Mouse (Mus musculus): Measurements from ENCODE around the gene Nedd9. TPM values are rescaled to one million over a fixed set of nuclear protein-coding genes. Genes with fewer than 3 reads are reported as not detected.

Gene Nedd9
- polyA plus RNA-seq, 1 experiment, result 26.5 TPM

DNA sequence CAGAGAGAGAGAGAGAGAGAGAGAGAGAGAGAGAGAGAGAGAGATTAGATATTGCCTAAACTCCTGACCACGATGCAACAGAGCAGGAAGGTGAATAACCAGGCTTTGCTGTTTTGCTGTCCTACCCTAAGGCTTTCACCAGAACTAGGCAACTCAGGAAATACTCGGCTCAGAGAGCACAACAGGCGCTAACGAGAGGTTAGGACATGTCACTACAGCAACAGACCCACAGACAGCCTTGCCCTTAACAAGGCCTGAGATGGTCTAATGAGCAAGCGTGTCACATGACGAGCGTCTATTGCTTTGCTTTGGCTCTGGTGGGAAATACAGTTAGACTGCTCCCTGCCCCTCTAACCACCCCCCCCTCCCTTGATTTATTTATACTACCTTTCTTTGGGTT is 159.6 kb downstream of the Nedd9 start:
- Histone ChIP-seq H3K4me1 (ENCODE audit: control insufficient read depth, insufficient read depth, low read length) (peaks cover 2% of the 10 kb centered on the region; the same call in 1 of the 2 replicates), H3K27ac (ENCODE audit: control insufficient read depth, insufficient read depth, low read depth, low read length, poor library complexity) (no peak overlapping the region), H3K4me3 (replicated peaks; ENCODE audit: control insufficient read depth, low read depth, low read length) (no peak overlapping the region)
- no peak for TF ChIP-seq CTCF (IDR thresholded peaks at IDR 0.05; ENCODE audit: control insufficient read depth, insufficient read depth, low read length)
- no peak for TF ChIP-seq POLR2A (IDR thresholded peaks at IDR 0.05; ENCODE audit: borderline replicate concordance, control insufficient read depth, low read depth, low read length)
- WGBS, result 20% methylated on average over 7 of the region's 7 CpGs

DNA sequence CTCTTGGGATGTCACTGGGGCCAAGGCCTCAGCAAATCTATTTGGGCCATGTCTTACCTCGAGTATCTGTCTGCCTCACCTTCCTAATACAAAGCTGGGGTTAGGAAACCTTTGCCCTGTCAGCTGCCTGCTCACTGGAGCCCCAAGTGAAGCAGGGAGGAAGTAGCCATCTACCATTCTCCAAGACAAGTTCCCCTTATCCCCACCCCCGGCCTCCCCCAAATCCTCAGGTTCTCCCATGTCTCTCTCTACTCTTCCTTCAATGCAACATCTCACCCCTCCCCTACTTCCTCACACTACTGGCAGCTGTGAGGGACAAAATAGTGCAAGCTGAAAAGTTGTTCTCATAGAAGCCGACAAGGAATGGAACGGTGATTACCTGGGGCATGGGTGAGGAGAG is 161.0 kb downstream of the Nedd9 start:
- H3K4me1 ChIP-seq (ENCODE audit: control insufficient read depth, insufficient read depth, low read length), result peaks cover 2% of the 10 kb centered on the region; the same call in 1 of the 2 replicates
- no peak overlapping the region for H3K27ac ChIP-seq (ENCODE audit: control insufficient read depth, insufficient read depth, low read depth, low read length, poor library complexity)
- WGBS, result 59% methylated on average over 4 of the region's 4 CpGs
- TF ChIP-seq CTCF (IDR thresholded peaks at IDR 0.05; ENCODE audit: control insufficient read depth, insufficient read depth, low read length) (no peak), POLR2A (IDR thresholded peaks at IDR 0.05; ENCODE audit: borderline replicate concordance, control insufficient read depth, low read depth, low read length) (no peak)
- no peak overlapping the region for H3K4me3 ChIP-seq (replicated peaks; ENCODE audit: control insufficient read depth, low read depth, low read length)

DNA sequence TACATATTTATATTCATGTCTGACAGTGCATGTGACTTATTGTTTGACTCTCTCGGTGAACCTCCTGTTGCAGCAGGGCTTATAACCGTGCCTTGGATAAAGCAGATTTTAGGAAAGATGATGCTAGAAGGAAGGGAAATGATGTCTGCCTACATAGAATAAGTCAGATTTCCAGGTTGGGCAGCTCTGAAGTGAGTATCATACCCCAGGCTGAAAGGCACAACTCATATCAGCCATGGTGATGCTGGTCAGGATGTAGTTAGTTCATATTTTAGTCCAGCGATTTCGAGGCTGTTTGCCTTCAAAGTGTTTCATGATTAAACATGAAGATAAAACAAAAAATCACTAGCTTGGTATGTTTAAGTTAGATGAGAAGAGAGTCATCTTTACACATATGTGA is 161.8 kb downstream of the Nedd9 start:
- Histone ChIP-seq H3K27ac (ENCODE audit: control insufficient read depth, insufficient read depth, low read depth, low read length, poor library complexity) (no peak overlapping the region), H3K4me3 (replicated peaks; ENCODE audit: control insufficient read depth, low read depth, low read length) (no peak overlapping the region), H3K4me1 (ENCODE audit: control insufficient read depth, insufficient read depth, low read length) (peaks cover 2% of the 10 kb centered on the region; the same call in 1 of the 2 replicates)
- TF ChIP-seq CTCF (IDR thresholded peaks at IDR 0.05; ENCODE audit: control insufficient read depth, insufficient read depth, low read length), result no peak
- TF ChIP-seq POLR2A (IDR thresholded peaks at IDR 0.05; ENCODE audit: borderline replicate concordance, control insufficient read depth, low read depth, low read length), result no peak
- 84% methylated on average over 4 of the region's 4 CpGs for WGBS

DNA sequence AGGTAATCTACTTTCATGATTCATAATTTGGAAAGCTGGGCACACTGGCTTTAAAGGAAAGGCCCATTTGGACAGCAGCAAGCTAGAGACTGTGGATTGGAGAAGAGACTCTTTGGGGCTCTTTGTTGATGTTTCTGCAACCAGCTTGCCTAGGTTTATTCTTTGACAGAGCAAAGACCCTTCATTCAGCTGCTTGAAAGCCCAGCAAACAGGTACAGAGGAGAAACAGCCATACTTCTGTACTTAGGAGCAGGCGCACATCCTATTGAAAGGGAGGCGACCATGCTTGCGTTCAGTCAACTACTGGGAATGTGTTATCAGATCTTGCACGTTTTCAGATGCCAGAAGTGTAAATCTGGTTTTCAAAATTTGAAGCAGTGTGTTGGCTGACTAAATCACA is 162.5 kb downstream of the Nedd9 start:
- TF ChIP-seq POLR2A (IDR thresholded peaks at IDR 0.05; ENCODE audit: borderline replicate concordance, control insufficient read depth, low read depth, low read length), result no peak
- peaks cover 2% of the 10 kb centered on the region; the same call in 1 of the 2 replicates for H3K4me1 ChIP-seq (ENCODE audit: control insufficient read depth, insufficient read depth, low read length)
- no peak overlapping the region for H3K4me3 ChIP-seq (replicated peaks; ENCODE audit: control insufficient read depth, low read depth, low read length)
- WGBS, result 78% methylated on average over 4 of the region's 4 CpGs
- no peak overlapping the region for H3K27ac ChIP-seq (ENCODE audit: control insufficient read depth, insufficient read depth, low read depth, low read length, poor library complexity)

DNA sequence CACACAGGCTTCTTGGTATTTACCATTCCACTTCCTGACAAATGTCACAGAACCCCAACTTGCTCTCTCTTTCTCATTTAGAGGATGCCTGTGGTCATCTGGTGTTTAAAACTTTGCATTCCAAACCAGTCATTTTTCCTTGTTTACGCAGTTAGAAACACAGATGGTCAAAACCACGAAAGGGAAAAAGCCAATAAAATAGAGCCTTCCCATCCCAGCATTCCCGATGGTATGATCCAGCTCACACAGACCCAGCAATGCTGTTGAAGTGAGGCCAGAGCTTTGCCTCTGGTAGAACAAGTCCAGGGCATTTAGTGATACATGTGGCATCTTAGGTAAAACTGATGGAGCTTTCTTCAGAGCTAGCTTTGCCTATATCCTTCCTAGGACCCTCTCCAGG is 165.7 kb downstream of the Nedd9 start:
- H3K27ac ChIP-seq (ENCODE audit: control insufficient read depth, insufficient read depth, low read depth, low read length, poor library complexity), result peak overlapping the region; percentile 42; the same call in 1 of the 2 replicates
- H3K4me3 ChIP-seq (replicated peaks; ENCODE audit: control insufficient read depth, low read depth, low read length), result no peak overlapping the region
- TF ChIP-seq POLR2A (IDR thresholded peaks at IDR 0.05; ENCODE audit: borderline replicate concordance, control insufficient read depth, low read depth, low read length), result no peak
- TF ChIP-seq CTCF (IDR thresholded peaks at IDR 0.05; ENCODE audit: control insufficient read depth, insufficient read depth, low read length), result no peak
- 77% methylated on average over 3 of the region's 3 CpGs for WGBS
- H3K4me1 ChIP-seq (ENCODE audit: control insufficient read depth, insufficient read depth, low read length), result no peaks in the 10 kb centered on the region

DNA sequence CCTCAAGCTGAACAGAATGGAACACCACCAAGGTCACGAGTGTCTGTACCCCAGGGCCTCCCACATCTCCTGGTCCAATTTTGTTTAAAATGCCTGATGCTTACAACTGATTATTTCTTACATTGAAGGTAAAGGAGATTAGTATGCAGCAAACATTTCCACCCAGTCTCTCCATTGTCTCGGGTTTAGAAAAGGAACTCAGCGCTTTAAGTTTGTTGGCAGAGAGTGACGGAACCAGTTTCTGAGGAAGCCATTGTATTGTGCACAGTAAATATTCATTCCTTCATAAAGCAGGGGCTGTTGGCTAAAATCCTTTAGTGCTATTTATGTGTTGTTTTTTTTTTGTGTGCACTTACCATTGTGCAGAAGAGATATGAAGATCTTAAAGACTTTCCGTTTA is 166.4 kb downstream of the Nedd9 start:
- Histone ChIP-seq H3K4me3 (replicated peaks; ENCODE audit: control insufficient read depth, low read depth, low read length) (no peak overlapping the region), H3K4me1 (ENCODE audit: control insufficient read depth, insufficient read depth, low read length) (no peaks in the 10 kb centered on the region), H3K27ac (ENCODE audit: control insufficient read depth, insufficient read depth, low read depth, low read length, poor library complexity) (no peak overlapping the region)
- WGBS, result 87% methylated on average over 5 of the region's 5 CpGs
- TF ChIP-seq CTCF (IDR thresholded peaks at IDR 0.05; ENCODE audit: control insufficient read depth, insufficient read depth, low read length), result no peak
- no peak for TF ChIP-seq POLR2A (IDR thresholded peaks at IDR 0.05; ENCODE audit: borderline replicate concordance, control insufficient read depth, low read depth, low read length)

DNA sequence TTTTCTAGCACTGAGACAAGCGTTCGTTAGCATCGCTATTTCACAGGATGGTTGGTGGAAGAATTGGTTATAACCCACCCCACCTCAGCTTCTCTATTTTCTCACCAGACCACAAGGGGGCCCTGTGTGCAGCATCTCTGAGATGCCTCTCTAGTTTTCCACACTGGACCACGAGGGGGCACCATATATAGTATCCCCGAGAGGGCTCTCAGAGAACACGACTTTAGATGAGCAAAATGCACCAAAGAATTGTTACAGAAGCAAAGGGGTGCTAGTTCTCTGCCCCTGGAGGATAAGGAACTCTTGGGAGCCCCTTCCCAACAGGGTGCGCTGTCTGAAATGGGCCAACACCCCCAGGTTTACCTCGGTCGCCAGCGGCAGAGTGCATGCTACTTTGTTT is 184.4 kb downstream of the Nedd9 start:
- WGBS, result 54% methylated on average over 10 of the region's 10 CpGs
- TF ChIP-seq POLR2A (IDR thresholded peaks at IDR 0.05; ENCODE audit: borderline replicate concordance, control insufficient read depth, low read depth, low read length), result no peak
- peak; percentile 66 for TF ChIP-seq CTCF (IDR thresholded peaks at IDR 0.05; ENCODE audit: control insufficient read depth, insufficient read depth, low read length)
- H3K4me1 ChIP-seq (ENCODE audit: control insufficient read depth, insufficient read depth, low read length), result no peaks in the 10 kb centered on the region; the same call in 1 of the 2 replicates
- no peak overlapping the region for H3K27ac ChIP-seq (ENCODE audit: control insufficient read depth, insufficient read depth, low read depth, low read length, poor library complexity)
- no peak overlapping the region for H3K4me3 ChIP-seq (replicated peaks; ENCODE audit: control insufficient read depth, low read depth, low read length)

DNA sequence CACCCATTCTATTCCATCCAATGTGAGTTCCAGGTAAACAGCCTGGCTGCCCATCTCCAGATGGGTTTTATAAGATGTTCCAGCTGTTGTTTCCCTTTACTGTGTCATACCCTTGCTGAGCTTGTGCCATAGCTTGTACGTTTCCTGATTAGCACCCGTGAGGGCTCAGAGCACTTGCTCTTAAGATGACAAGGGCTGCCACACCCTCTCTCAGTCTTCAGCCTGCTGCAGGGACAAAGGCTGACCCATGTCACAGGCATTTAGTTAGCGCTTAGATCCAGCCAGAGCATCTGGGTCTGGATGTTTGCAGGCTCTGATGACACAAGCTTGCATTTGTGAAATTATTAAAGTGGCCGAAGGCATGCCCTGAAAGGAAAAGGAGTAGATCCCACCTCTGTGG is 187.1 kb downstream of the Nedd9 start:
- H3K27ac ChIP-seq (ENCODE audit: control insufficient read depth, insufficient read depth, low read depth, low read length, poor library complexity), result no peak overlapping the region
- no peak overlapping the region for H3K4me3 ChIP-seq (replicated peaks; ENCODE audit: control insufficient read depth, low read depth, low read length)
- TF ChIP-seq CTCF (IDR thresholded peaks at IDR 0.05; ENCODE audit: control insufficient read depth, insufficient read depth, low read length) (no peak), POLR2A (IDR thresholded peaks at IDR 0.05; ENCODE audit: borderline replicate concordance, control insufficient read depth, low read depth, low read length) (no peak)
- no peaks in the 10 kb centered on the region; the same call in 1 of the 2 replicates for H3K4me1 ChIP-seq (ENCODE audit: control insufficient read depth, insufficient read depth, low read length)
- WGBS, result 49% methylated on average over 4 of the region's 4 CpGs

DNA sequence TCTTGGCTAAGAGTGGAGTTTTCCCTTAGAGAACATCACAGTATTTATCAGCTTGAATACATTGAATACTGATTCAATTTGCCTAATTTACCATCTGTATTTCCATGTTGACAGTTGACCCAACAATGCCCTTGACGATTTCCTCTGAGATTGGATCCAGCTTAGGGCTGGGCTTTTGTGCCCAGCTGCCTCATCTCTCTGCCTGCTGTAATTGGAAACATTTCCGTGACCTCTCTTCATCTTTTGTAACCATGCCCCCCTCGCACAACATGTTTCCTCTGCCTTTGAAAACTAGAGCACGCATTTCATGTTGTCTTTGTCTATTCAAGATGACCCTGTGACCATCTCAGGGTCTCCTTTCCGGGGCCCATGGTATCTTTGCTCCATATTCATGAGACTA is 188.2 kb downstream of the Nedd9 start:
- Histone ChIP-seq H3K4me3 (replicated peaks; ENCODE audit: control insufficient read depth, low read depth, low read length) (no peak overlapping the region), H3K4me1 (ENCODE audit: control insufficient read depth, insufficient read depth, low read length) (no peaks in the 10 kb centered on the region; the same call in 1 of the 2 replicates), H3K27ac (ENCODE audit: control insufficient read depth, insufficient read depth, low read depth, low read length, poor library complexity) (no peak overlapping the region)
- no peak for TF ChIP-seq CTCF (IDR thresholded peaks at IDR 0.05; ENCODE audit: control insufficient read depth, insufficient read depth, low read length)
- TF ChIP-seq POLR2A (IDR thresholded peaks at IDR 0.05; ENCODE audit: borderline replicate concordance, control insufficient read depth, low read depth, low read length), result no peak
- WGBS, result 74% methylated on average over 5 of the region's 5 CpGs

Measured in bone marrow, adult 2 months (tissue).